Mouse (Mus musculus) left cerebral cortex, postnatal 36 days (tissue): ENCODE measurements around the gene Bpifb4. TPM values are rescaled to one million over a fixed set of nuclear protein-coding genes. Genes with fewer than 3 reads are reported as not detected.

Source experiments
- DNase-seq, 2 experiments: peaks; one replicate each; pipeline ENCODE4 v3.0.0; 2021 to 2022; ENCODE audit warnings: low spot score in 2 of 2, mixed read lengths in 1 of 2
- intact Hi-C: fragments of 180-260 bp; cut with DNase I; formaldehyde crosslinking; loops from one replicate; pipeline ENCODE4 v1.15.1; 2025
- total RNA-seq, 2 experiments: library from RNA; stranded (reverse); gene quantifications; 2 replicates each; pipeline ENCODE4 v1.2.3; 2021

Gene Bpifb4
- total RNA-seq, 2 experiments from 2014 or later: not detected

DNA sequence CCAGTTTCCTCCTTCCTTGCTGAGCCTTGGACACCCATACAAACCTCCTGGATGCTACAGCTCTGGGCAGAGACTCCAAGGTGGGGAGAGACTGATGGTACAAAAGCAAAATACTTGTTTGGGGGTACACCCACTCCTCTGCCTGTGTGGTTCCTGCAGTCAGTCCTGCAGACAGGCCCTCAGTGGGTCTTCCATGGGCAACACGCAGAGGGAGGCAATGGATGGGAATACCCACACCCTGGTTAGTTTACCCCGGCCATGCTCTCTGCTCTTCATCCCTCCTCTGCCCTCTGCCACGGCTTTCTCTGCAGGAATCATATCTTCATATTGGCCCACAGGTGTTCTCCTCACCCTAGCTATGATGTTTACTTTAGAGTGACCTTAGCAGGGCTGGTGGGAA lies 62.5 kb downstream of the Bpifb4 start:
- no peak for DNase-seq
- intact Hi-C loops: no loop called here

DNA sequence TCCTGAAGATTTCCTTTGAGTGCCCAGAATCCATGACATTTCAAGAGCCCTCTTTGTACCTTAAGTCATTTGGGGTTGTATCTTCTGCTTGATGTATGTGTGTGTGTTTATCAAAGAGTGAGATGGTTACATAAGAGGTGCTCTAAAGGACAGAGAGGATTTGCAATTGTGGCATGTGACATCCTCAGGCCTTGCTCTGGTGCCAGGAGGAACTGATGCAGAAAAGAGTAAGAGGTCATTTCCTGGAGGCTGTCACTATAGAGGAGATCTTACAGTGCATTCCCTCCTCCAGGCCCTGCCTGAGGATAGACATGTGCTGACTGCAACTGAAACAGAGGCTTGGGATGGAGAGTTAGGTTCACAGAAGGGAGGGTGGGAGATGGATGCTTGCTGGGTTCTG lies 63.0 kb downstream of the Bpifb4 start:
- intact Hi-C loops: no loop called here

DNA sequence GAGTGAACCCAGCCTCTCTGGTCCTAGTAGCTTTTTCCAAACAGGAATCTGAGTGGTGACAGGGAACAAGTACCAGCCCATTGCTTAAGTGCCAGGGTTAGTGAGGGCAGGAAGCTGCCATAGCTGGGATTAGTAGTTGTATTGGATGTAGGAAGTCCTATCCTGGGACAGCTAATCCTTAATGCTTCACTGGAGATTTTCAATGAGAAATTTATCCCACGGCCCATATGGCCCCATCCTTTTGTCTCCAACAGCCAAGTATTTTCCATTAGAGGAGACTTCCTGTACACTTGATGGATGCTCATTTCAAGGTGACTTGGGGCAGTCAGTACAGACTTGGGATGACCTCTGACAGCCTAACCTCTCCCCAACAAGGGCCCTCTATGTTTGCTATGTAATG lies 66.4 kb downstream of the Bpifb4 start:
- intact Hi-C loops: no loop called here
- no peak for DNase-seq

More for the DNA sequence above, 63.0 kb downstream of the Bpifb4 start:
- DNase-seq: no peak

DNA sequence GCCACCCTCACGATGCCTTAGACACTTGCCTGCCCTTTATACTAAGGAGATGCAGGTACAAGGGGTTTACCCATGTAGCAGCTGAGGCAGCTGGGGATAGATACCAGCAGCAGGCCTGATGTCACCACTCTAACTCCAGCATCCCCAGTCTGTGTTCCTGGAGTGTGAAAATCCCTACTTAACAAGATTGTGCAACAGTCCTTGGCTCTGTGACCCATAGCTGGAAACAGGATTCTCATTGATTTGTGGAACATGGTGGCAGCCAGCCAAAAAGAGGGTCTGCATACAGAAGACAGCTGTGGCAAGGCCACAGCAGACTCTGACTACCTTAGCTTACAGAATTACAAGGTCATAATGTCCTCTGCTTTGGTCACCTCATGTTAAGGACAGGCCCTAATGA lies 67.1 kb downstream of the Bpifb4 start:
- DNase-seq: no peak
- intact Hi-C loops: no loop called here

GRCm38 (mm10) chr2:154005734-154006133 lies 67.7 kb downstream of the Bpifb4 start:
- intact Hi-C loops: no loop called here
- DNase-seq: no peak

DNA sequence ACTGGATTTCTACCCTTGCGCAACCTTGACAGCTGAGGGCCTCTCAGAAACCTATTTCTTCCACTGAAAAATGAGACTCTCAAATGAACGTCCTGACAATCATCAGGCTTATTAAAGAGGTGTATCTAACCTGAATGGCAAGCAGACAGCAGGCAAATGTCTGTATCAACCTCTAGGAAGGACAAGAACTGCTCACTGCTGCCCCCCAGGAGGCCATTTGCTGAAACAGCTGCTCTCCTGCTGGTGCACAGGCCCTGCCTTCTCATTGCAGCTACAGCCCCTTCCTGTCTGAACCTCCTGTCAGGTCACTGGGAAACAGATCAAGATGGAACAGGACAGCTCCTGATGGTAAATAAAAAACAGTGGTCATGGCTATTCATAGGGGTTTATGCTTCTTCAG lies 68.3 kb downstream of the Bpifb4 start:
- intact Hi-C loops: no loop called here
- DNase-seq: no peak

DNA sequence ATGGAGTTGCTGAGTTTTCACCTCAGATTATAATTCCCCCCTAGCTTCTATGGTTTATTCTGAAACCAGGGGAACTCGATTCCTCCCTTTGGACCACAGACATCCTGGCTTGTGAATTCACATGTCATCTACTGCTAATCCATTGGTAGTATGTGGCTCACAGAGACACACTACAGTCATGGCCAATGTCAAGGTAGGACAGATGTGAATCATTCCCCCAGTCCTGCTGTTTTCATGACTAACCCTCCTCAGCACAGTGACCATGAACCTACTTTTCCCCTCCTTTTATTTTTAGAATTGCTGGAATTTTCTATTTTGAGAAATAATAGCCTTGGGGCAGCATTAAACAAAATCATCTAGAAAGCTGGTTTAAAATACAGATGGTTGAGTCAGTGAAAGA lies 69.4 kb downstream of the Bpifb4 start:
- intact Hi-C loops: no loop called here
- no peak for DNase-seq

- DNase-seq: no peak
- intact Hi-C loops: no loop called here
Observed at GRCm38 (mm10) chr2:154007965-154008364, 70.0 kb downstream of the Bpifb4 start, which contains the start of gene Bpifa2. Gene Bpifa2, plus strand, starts transcription at chr2:154008265.

Other genes starting within 250 kb of the Bpifb4 start
- gene Dnmt3c, start 241.6 kb upstream of the Bpifb4 start, total RNA-seq: not detected
- 10 to 100 TPM; 75.0 to 88.2 TPM for gene Mapre1, start 196.9 kb upstream of the Bpifb4 start, total RNA-seq
- gene Efcab8, start 158.3 kb upstream of the Bpifb4 start, total RNA-seq: under 1 TPM in 1 of 2 experiments, not detected in 1; 0.11 TPM
- not detected for gene Sun5, start 67.1 kb upstream of the Bpifb4 start, total RNA-seq
- not detected for gene Bpifb2, start 63.2 kb upstream of the Bpifb4 start, total RNA-seq
- not detected for gene Bpifb6, start 37.8 kb upstream of the Bpifb4 start, total RNA-seq
- not detected for gene Bpifb3, start 20.0 kb upstream of the Bpifb4 start, total RNA-seq
- not detected for gene Bpifa6, start 36.7 kb downstream of the Bpifb4 start, total RNA-seq
- not detected for gene Bpifa2, start 70.1 kb downstream of the Bpifb4 start, total RNA-seq
- gene Bpifa3, start 192.1 kb downstream of the Bpifb4 start, total RNA-seq: not detected
- gene Bpifa1, start 204.7 kb downstream of the Bpifb4 start, total RNA-seq: not detected
- not detected for gene Bpifa5, start 224.4 kb downstream of the Bpifb4 start, total RNA-seq